Mouse (Mus musculus): Measurements from ENCODE around the gene Mgat5. TPM values are rescaled to one million over a fixed set of nuclear protein-coding genes. Genes with fewer than 3 reads are reported as not detected.

The Mgat5 gene
- total and polyA plus RNA-seq, 2 experiments from 2014 or later, result 2.1 to 11.2 TPM

DNA sequence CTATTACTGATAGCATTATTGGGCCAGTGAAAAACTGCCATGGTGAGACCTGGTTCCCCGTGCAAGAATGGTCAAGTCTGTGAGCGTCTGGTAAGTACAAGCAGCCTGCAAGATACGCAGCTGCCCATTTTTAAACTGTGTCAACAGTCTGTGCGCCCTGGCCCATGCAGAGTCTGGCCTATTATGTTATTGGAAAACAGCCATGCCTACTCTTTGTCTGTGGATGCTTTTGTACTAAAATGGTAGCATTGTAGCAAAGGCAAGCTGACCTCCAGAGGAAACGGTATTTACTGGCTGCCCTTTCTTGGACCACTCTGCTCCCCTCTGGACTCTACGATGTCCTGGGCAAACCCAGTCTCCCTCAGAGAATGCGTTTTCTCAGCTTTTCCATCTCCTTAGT, 209.7 kb downstream of the Mgat5 start:
- WGBS, result 62% methylated on average over 7 of the region's 7 CpGs

DNA sequence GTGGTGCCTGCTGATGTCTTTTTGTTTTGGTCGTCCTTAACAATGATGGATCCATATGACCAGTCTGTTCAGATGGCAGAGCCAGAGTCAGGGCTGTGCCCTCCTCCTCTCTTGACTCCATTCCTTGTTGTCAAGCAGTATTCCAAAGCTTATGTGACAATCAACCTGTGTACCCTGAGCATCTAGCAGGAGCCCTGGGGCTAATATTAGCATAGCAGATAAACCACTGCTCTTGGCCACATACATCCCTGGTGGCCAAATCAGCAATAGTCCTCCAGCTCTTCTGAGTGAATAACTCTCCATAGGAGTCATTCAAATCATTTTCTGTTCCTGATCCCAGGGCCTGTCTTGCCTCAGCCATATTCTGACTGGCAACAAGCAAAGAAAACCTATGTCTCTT, 211.1 kb downstream of the Mgat5 start:
- Histone ChIP-seq H3K9me3 (replicated peaks; ENCODE audit: control insufficient read depth, low read length) (no peaks in the 10 kb centered on the region), H3K4me2 (ENCODE audit: low read depth, low read length) (no peak overlapping the region), H3K9ac (replicated peaks; ENCODE audit: low read depth, low read length) (no peak overlapping the region), H3K36me3 (replicated peaks; ENCODE audit: control insufficient read depth, insufficient read depth, low read length) (peaks cover 23% of the 10 kb centered on the region), H3K27me3 (ENCODE audit: control insufficient read depth, insufficient read depth, low read length) (no peaks in the 10 kb centered on the region), H3K27ac (ENCODE audit: low read depth) (peak overlapping the region; percentile 46), H3K4me3 (ENCODE audit: low read depth, low read length) (no peak overlapping the region), H3K4me1 (ENCODE audit: control insufficient read depth, insufficient read depth) (peaks cover 5% of the 10 kb centered on the region; the same call in 1 of the 2 replicates)
- WGBS, result 35% methylated on average over 1 of the region's 1 CpGs
- no peak for TF ChIP-seq EP300 (IDR thresholded peaks at IDR 0.05; ENCODE audit: low read depth)
- TF ChIP-seq CTCF (IDR thresholded peaks at IDR 0.05; ENCODE audit: low read depth), result 0 out of 2 replicates have a peak, but pooled peaks have one; percentile 9
- peak; percentile 35 for DNase-seq (ENCODE audit: low spot score)
- ATAC-seq (ENCODE audit: insufficient read depth, low read depth), result peak; percentile 59

More for the DNA sequence above, 209.7 kb downstream of the Mgat5 start:
- H3K4me3 ChIP-seq (ENCODE audit: low read depth, low read length), result no peak overlapping the region
- peaks cover 13% of the 10 kb centered on the region for H3K4me1 ChIP-seq (ENCODE audit: control insufficient read depth, insufficient read depth)
- ATAC-seq (ENCODE audit: insufficient read depth, low read depth) (no peak), DNase-seq (ENCODE audit: low spot score) (no peak)
- H3K36me3 ChIP-seq (replicated peaks; ENCODE audit: control insufficient read depth, insufficient read depth, low read length), result peaks cover 22% of the 10 kb centered on the region
- no peaks in the 10 kb centered on the region for H3K27me3 ChIP-seq (ENCODE audit: control insufficient read depth, insufficient read depth, low read length)
- no peak for TF ChIP-seq CTCF (IDR thresholded peaks at IDR 0.05; ENCODE audit: low read depth)
- H3K4me2 ChIP-seq (ENCODE audit: low read depth, low read length), result no peak overlapping the region
- no peaks in the 10 kb centered on the region for H3K9me3 ChIP-seq (replicated peaks; ENCODE audit: control insufficient read depth, low read length)
- H3K27ac ChIP-seq (ENCODE audit: low read depth), result peak overlapping the region; percentile 14
- no peak overlapping the region for H3K9ac ChIP-seq (replicated peaks; ENCODE audit: low read depth, low read length)

DNA sequence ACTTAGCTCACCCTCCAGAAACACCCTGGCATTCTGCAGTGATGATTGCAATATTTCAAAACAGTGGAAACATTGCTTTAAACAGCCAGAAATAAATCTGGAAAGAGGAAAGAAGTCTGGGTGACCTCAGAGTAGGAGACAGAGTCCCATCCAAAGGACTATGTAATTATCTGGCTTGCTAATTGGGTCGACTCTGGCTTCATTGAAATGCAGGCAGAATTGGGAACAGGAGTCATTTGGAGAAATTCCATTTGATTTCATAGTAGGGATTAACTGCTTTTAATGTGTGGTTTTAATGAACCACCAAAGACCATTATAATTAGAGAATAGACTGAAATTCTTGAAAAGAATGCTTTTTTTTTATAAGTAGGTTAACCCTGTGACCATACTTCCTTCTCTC, 212.2 kb downstream of the Mgat5 start:
- no peak overlapping the region for H3K9ac ChIP-seq (replicated peaks; ENCODE audit: low read depth, low read length)
- WGBS, result 82% methylated on average over 1 of the region's 1 CpGs
- no peak for ATAC-seq (ENCODE audit: insufficient read depth, low read depth)

DNA sequence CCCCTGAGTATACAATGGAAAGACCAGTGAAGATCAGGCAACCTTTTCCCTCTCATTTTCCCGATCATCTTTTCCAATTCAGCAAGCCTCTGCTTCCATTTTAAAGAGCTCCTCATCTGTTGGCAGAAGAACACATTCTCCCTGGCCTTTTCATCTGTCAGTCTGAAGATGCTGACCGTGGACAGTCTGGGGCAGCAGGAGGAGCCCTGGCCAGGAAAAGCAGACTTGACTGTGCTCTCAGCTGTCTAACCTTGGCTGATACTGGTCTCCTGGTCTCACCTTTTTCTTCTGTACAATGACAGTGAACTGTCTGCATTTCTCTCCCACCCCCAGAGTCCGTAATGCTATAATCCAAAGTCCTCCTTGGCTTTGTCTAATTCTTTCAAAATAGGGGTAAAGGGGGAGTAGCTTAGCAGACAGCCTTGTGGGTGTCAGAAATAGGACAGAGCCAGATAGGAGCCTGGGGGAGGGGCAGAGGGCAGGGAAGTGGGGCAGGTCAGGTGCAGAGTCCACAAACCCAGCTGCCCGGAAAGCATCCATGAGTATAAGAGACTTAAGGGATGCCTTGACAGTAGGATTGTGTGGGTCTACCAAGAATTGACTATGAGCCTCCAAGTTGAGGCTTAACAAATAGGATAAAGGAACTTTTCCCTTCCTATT, 214.2 kb downstream of the Mgat5 start:
- DNase-seq (ENCODE audit: low spot score) (no peak), ATAC-seq (ENCODE audit: insufficient read depth, low read depth) (no peak)
- H3K36me3 ChIP-seq (replicated peaks; ENCODE audit: control insufficient read depth, insufficient read depth, low read length), result peaks cover 11% of the 10 kb centered on the region; the same call in 1 of the 2 replicates
- no peaks in the 10 kb centered on the region for H3K27me3 ChIP-seq (ENCODE audit: control insufficient read depth, insufficient read depth, low read length)
- no peak overlapping the region for H3K4me2 ChIP-seq (ENCODE audit: low read depth, low read length)
- peaks cover 5% of the 10 kb centered on the region; the same call in 1 of the 2 replicates for H3K4me1 ChIP-seq (ENCODE audit: control insufficient read depth, insufficient read depth)
- 78% methylated on average over 4 of the region's 4 CpGs for WGBS
- TF ChIP-seq CTCF (IDR thresholded peaks at IDR 0.05; ENCODE audit: low read depth), result no peak
- TF ChIP-seq EP300 (IDR thresholded peaks at IDR 0.05; ENCODE audit: low read depth), result no peak
- no peaks in the 10 kb centered on the region for H3K9me3 ChIP-seq (replicated peaks; ENCODE audit: control insufficient read depth, low read length)
- H3K4me3 ChIP-seq (ENCODE audit: low read depth, low read length), result no peak overlapping the region
- no peak overlapping the region for H3K9ac ChIP-seq (replicated peaks; ENCODE audit: low read depth, low read length)
- peak overlapping the region; percentile 0; the same call in 1 of the 2 replicates for H3K27ac ChIP-seq (ENCODE audit: low read depth)

More for the DNA sequence above, 212.2 kb downstream of the Mgat5 start:
- Histone ChIP-seq H3K27me3 (ENCODE audit: control insufficient read depth, insufficient read depth, low read length) (no peaks in the 10 kb centered on the region), H3K4me2 (ENCODE audit: low read depth, low read length) (no peak overlapping the region), H3K27ac (ENCODE audit: low read depth) (no peak overlapping the region), H3K4me3 (ENCODE audit: low read depth, low read length) (no peak overlapping the region), H3K4me1 (ENCODE audit: control insufficient read depth, insufficient read depth) (peaks cover 5% of the 10 kb centered on the region; the same call in 1 of the 2 replicates), H3K36me3 (replicated peaks; ENCODE audit: control insufficient read depth, insufficient read depth, low read length) (peaks cover 26% of the 10 kb centered on the region), H3K9me3 (replicated peaks; ENCODE audit: control insufficient read depth, low read length) (no peaks in the 10 kb centered on the region)
- TF ChIP-seq EP300 (IDR thresholded peaks at IDR 0.05; ENCODE audit: low read depth) (no peak), CTCF (IDR thresholded peaks at IDR 0.05; ENCODE audit: low read depth) (no peak)
- no peak for DNase-seq (ENCODE audit: low spot score)

DNA sequence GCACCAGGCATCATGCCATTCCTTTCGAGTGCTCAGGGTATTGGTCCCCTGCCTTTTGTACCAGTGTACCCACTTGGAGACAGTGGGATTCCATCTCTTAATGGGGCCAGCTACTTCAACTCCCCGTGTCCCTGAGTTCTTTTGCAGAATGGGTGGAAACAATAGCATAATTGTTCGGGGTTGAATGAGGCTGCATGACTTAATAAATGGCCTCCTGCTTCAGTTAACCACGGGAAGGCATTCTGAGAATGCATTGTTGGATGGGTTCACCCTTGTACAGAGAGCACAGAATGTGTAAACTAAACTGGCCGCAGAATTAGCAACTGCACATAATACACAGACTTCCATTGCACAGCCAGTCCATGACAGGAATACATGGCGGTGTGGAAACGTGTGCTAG, 214.8 kb downstream of the Mgat5 start:
- H3K4me1 ChIP-seq (ENCODE audit: control insufficient read depth, insufficient read depth), result peaks cover 5% of the 10 kb centered on the region; the same call in 1 of the 2 replicates
- no peak overlapping the region for H3K4me2 ChIP-seq (ENCODE audit: low read depth, low read length)
- WGBS, result 62% methylated on average over 7 of the region's 7 CpGs
- DNase-seq (ENCODE audit: low spot score) (no peak), ATAC-seq (ENCODE audit: insufficient read depth, low read depth) (no peak)
- no peak for TF ChIP-seq EP300 (IDR thresholded peaks at IDR 0.05; ENCODE audit: low read depth)
- no peak for TF ChIP-seq CTCF (IDR thresholded peaks at IDR 0.05; ENCODE audit: low read depth)
- H3K9me3 ChIP-seq (replicated peaks; ENCODE audit: control insufficient read depth, low read length), result no peaks in the 10 kb centered on the region
- peaks cover 11% of the 10 kb centered on the region; the same call in 1 of the 2 replicates for H3K36me3 ChIP-seq (replicated peaks; ENCODE audit: control insufficient read depth, insufficient read depth, low read length)
- 0 out of 2 replicates have a peak overlapping the region, but pooled peaks have one; percentile 0 for H3K27ac ChIP-seq (ENCODE audit: low read depth)
- H3K4me3 ChIP-seq (ENCODE audit: low read depth, low read length), result no peak overlapping the region
- no peak overlapping the region for H3K9ac ChIP-seq (replicated peaks; ENCODE audit: low read depth, low read length)
- no peaks in the 10 kb centered on the region for H3K27me3 ChIP-seq (ENCODE audit: control insufficient read depth, insufficient read depth, low read length)

Measured in heart, postnatal 0 days (tissue).